Mouse (Mus musculus): ENCODE results near the gene Lrsam1. TPM values are rescaled to one million over a fixed set of nuclear protein-coding genes. Genes with fewer than 3 reads are reported as not detected.

Lrsam1 gene
- total RNA-seq, 1 experiment = 16.7 TPM

GRCm38 (mm10) chr2:32884745-32885144 lies 76.7 kb downstream of the Lrsam1 start:
- no peak overlapping the region for H3K9ac ChIP-seq (ENCODE audit: insufficient read depth, low read depth, low read length, poor library complexity, severe bottlenecking)
- H3K4me1 ChIP-seq (ENCODE audit: control insufficient read depth in 2 of 2, insufficient read depth in 2 of 2, low read length in 2 of 2, poor library complexity in 1 of 2) = peaks cover 7 to 43% of the 10 kb centered on the region in 2 experiments; a peak in 3 of 4 replicates
- no peaks in the 10 kb centered on the region for H3K9me3 ChIP-seq (ENCODE audit: control insufficient read depth, insufficient read depth, low read depth, low read length)
- no peaks in the 10 kb centered on the region for H3K36me3 ChIP-seq (ENCODE audit: control insufficient read depth, insufficient read depth, low read length, poor library complexity, severe bottlenecking)
- in situ Hi-C loops (cut with MboI; ENCODE audit: low sequenced_read_pairs in 2 of 2, unreplicated experiment in 2 of 2) = no loop called here
- H3K4me3 ChIP-seq (ENCODE audit: insufficient read depth in 1 of 2, low read depth in 1 of 2, low read length in 2 of 2, poor library complexity in 1 of 2, severe bottlenecking in 1 of 2) = no peak overlapping the region
- no peak for DNase-seq (ENCODE audit: low read depth, low spot score)
- TF ChIP-seq HCFC1 (IDR thresholded peaks at IDR 0.05; ENCODE audit: borderline replicate concordance, insufficient read depth, low read length) = no peak
- no peak for TF ChIP-seq CHD2 (IDR thresholded peaks at IDR 0.05; ENCODE audit: low read depth, low read length)
- TF ChIP-seq ZC3H11A (IDR thresholded peaks at IDR 0.05; ENCODE audit: borderline replicate concordance, low read depth, low read length) = no peak
- no peak for TF ChIP-seq MAFK (IDR thresholded peaks at IDR 0.05; ENCODE audit: insufficient read depth, low read depth, low read length)
- no peak for TF ChIP-seq ZNF384 (IDR thresholded peaks at IDR 0.05; ENCODE audit: low read depth, low read length)
- no peak overlapping the region for H3K27ac ChIP-seq (ENCODE audit: insufficient read depth, low read depth, low read length, poor library complexity, severe bottlenecking)

GRCm38 (mm10) chr2:32882283-32883043 lies 79.0 kb downstream of the Lrsam1 start:
- peaks cover 21 to 57% of the 10 kb centered on the region in 2 experiments for H3K4me1 ChIP-seq (ENCODE audit: control insufficient read depth in 2 of 2, insufficient read depth in 2 of 2, low read length in 2 of 2, poor library complexity in 1 of 2)
- TF ChIP-seq ZC3H11A (IDR thresholded peaks at IDR 0.05; ENCODE audit: borderline replicate concordance, low read depth, low read length) (no peak), MAFK (IDR thresholded peaks at IDR 0.05; ENCODE audit: insufficient read depth, low read depth, low read length) (no peak), ZNF384 (IDR thresholded peaks at IDR 0.05; ENCODE audit: low read depth, low read length) (no peak), CHD2 (IDR thresholded peaks at IDR 0.05; ENCODE audit: low read depth, low read length) (no peak), HCFC1 (IDR thresholded peaks at IDR 0.05; ENCODE audit: borderline replicate concordance, insufficient read depth, low read length) (no peak)
- no peak for DNase-seq (ENCODE audit: low read depth, low spot score)
- no peaks in the 10 kb centered on the region for H3K9me3 ChIP-seq (ENCODE audit: control insufficient read depth, insufficient read depth, low read depth, low read length)
- no peak overlapping the region for H3K9ac ChIP-seq (ENCODE audit: insufficient read depth, low read depth, low read length, poor library complexity, severe bottlenecking)
- no peak overlapping the region for H3K4me3 ChIP-seq (ENCODE audit: insufficient read depth in 1 of 2, low read depth in 1 of 2, low read length in 2 of 2, poor library complexity in 1 of 2, severe bottlenecking in 1 of 2)
- no peak overlapping the region; the same call in 1 of the 2 replicates for H3K27ac ChIP-seq (ENCODE audit: insufficient read depth, low read depth, low read length, poor library complexity, severe bottlenecking)
- no peaks in the 10 kb centered on the region for H3K36me3 ChIP-seq (ENCODE audit: control insufficient read depth, insufficient read depth, low read length, poor library complexity, severe bottlenecking)
- in situ Hi-C loops (cut with MboI; ENCODE audit: low sequenced_read_pairs in 2 of 2, unreplicated experiment in 2 of 2) = no loop called here

DNA sequence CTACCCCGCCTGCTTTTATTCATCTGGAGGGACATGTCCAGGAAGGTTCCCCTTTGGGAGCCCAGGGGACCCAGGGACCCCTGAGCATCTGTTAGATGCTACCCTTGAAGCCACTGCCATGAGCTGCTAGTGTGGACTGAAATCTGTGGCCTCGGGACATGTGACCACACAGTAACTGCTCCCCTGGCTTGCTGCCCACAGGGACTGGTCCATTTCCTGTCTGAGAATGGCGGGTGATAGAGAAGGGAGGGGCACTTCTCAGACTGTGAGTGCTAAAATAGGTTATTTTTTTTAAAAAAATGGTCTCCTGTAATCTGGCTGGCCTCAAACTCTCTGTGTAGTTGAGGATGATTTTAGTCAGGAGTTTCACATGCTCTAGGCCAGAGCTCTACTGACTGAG lies 79.7 kb downstream of the Lrsam1 start:
- Histone ChIP-seq H3K4me1 (ENCODE audit: control insufficient read depth in 2 of 2, insufficient read depth in 2 of 2, low read length in 2 of 2, poor library complexity in 1 of 2) (peaks cover 24 to 58% of the 10 kb centered on the region in 2 experiments), H3K27ac (ENCODE audit: insufficient read depth, low read depth, low read length, poor library complexity, severe bottlenecking) (no peak overlapping the region), H3K9me3 (ENCODE audit: control insufficient read depth, insufficient read depth, low read depth, low read length) (no peaks in the 10 kb centered on the region), H3K9ac (ENCODE audit: insufficient read depth, low read depth, low read length, poor library complexity, severe bottlenecking) (peak overlapping the region; percentile 6; the same call in 1 of the 2 replicates), H3K4me3 (ENCODE audit: insufficient read depth in 1 of 2, low read depth in 1 of 2, low read length in 2 of 2, poor library complexity in 1 of 2, severe bottlenecking in 1 of 2) (no peak overlapping the region), H3K36me3 (ENCODE audit: control insufficient read depth, insufficient read depth, low read length, poor library complexity, severe bottlenecking) (no peaks in the 10 kb centered on the region)
- no peak for DNase-seq (ENCODE audit: low read depth, low spot score)
- in situ Hi-C loops (cut with MboI; ENCODE audit: low sequenced_read_pairs in 2 of 2, unreplicated experiment in 2 of 2) = no loop called here
- TF ChIP-seq ZC3H11A (IDR thresholded peaks at IDR 0.05; ENCODE audit: borderline replicate concordance, low read depth, low read length) (no peak), HCFC1 (IDR thresholded peaks at IDR 0.05; ENCODE audit: borderline replicate concordance, insufficient read depth, low read length) (no peak), MAFK (IDR thresholded peaks at IDR 0.05; ENCODE audit: insufficient read depth, low read depth, low read length) (no peak), CHD2 (IDR thresholded peaks at IDR 0.05; ENCODE audit: low read depth, low read length) (no peak), ZNF384 (IDR thresholded peaks at IDR 0.05; ENCODE audit: low read depth, low read length) (no peak)

GRCm38 (mm10) chr2:32881054-32881453 lies 80.4 kb downstream of the Lrsam1 start:
- in situ Hi-C loops (cut with MboI; ENCODE audit: low sequenced_read_pairs in 2 of 2, unreplicated experiment in 2 of 2) = no loop called here
- Histone ChIP-seq H3K36me3 (ENCODE audit: control insufficient read depth, insufficient read depth, low read length, poor library complexity, severe bottlenecking) (no peaks in the 10 kb centered on the region), H3K27ac (ENCODE audit: insufficient read depth, low read depth, low read length, poor library complexity, severe bottlenecking) (no peak overlapping the region), H3K4me3 (ENCODE audit: insufficient read depth in 1 of 2, low read depth in 1 of 2, low read length in 2 of 2, poor library complexity in 1 of 2, severe bottlenecking in 1 of 2) (no peak overlapping the region), H3K9ac (ENCODE audit: insufficient read depth, low read depth, low read length, poor library complexity, severe bottlenecking) (0 out of 2 replicates have a peak overlapping the region, but pooled peaks have one; percentile 6), H3K4me1 (ENCODE audit: control insufficient read depth in 2 of 2, insufficient read depth in 2 of 2, low read length in 2 of 2, poor library complexity in 1 of 2) (peaks cover 24 to 58% of the 10 kb centered on the region in 2 experiments), H3K9me3 (ENCODE audit: control insufficient read depth, insufficient read depth, low read depth, low read length) (no peaks in the 10 kb centered on the region)
- TF ChIP-seq MAFK (IDR thresholded peaks at IDR 0.05; ENCODE audit: insufficient read depth, low read depth, low read length) (no peak), ZNF384 (IDR thresholded peaks at IDR 0.05; ENCODE audit: low read depth, low read length) (no peak), CHD2 (IDR thresholded peaks at IDR 0.05; ENCODE audit: low read depth, low read length) (no peak), ZC3H11A (IDR thresholded peaks at IDR 0.05; ENCODE audit: borderline replicate concordance, low read depth, low read length) (no peak), HCFC1 (IDR thresholded peaks at IDR 0.05; ENCODE audit: borderline replicate concordance, insufficient read depth, low read length) (no peak)
- no peak for DNase-seq (ENCODE audit: low read depth, low spot score)
